Mouse (Mus musculus) intestine, embryonic 16.5 days (tissue): ENCODE results near the gene Cox5b. TPM values are rescaled to one million over a fixed set of nuclear protein-coding genes. Genes with fewer than 3 reads are reported as not detected.

Source experiments
- ATAC-seq: fragments of 200-750 bp; cut with Nextera tagmentation; 2 replicates; pipeline ENCODE4 v1.8.0; 2017; ENCODE audit warnings: moderate TSS enrichment, moderate library complexity
- H3K27ac ChIP-seq: fragments of 300-500 bp; sonication (generic); 2 replicates; pipeline ENCODE4 v1.5.1; 2014; ENCODE audit warnings: mild to moderate bottlenecking, low read length
- H3K27me3 ChIP-seq: fragments of 300-500 bp; sonication (generic); replicated peaks from 2 replicates; pipeline ENCODE4 v1.6.1; 2014; ENCODE audit warnings: low read length, control low read depth, mixed read lengths; ENCODE audit not compliant: control insufficient read depth, insufficient read depth
- H3K36me3 ChIP-seq: fragments of 300-500 bp; sonication (generic); 2 replicates; pipeline ENCODE4 v1.6.1; 2014; ENCODE audit warnings: low read length, control low read depth; ENCODE audit not compliant: control insufficient read depth, insufficient read depth
- H3K4me1 ChIP-seq: fragments of 300-500 bp; sonication (generic); 2 replicates; pipeline ENCODE4 v1.6.1; 2014; ENCODE audit warnings: low read length, control low read depth, mixed read lengths; ENCODE audit not compliant: control insufficient read depth, insufficient read depth
- H3K4me2 ChIP-seq: fragments of 300-500 bp; sonication (generic); 2 replicates; pipeline ENCODE4 v1.6.1; 2014; ENCODE audit warnings: low read depth, low read length, control low read depth
- H3K4me3 ChIP-seq: fragments of 300-500 bp; sonication (generic); 2 replicates; pipeline ENCODE4 v1.5.1; 2014; ENCODE audit warnings: mild to moderate bottlenecking, low read length
- H3K9ac ChIP-seq: fragments of 300-500 bp; sonication (generic); 2 replicates; pipeline ENCODE4 v1.6.1; 2014; ENCODE audit warnings: low read depth, low read length
- H3K9me3 ChIP-seq: fragments of 300-500 bp; sonication (generic); 2 replicates; pipeline ENCODE4 v1.6.1; 2016; ENCODE audit warnings: low read length, control low read depth; ENCODE audit not compliant: control insufficient read depth
- WGBS: fragments of 180-500 bp; shearing (Covaris S2); extraction: QIAGEN DNeasy Blood & Tissue Kit; methylation state at CpG from one replicate; pipeline ENCODE4 v1.1.7; 2014; 5-methylcytosine and 5-hydroxymethylcytosine counted together
- polyA plus RNA-seq: library from polyadenylated mRNA; unstranded; fragments of >200 nt; fragmentation: Nextera tagmentation; extraction: Ambion mirVana; gene quantifications from 2 replicates; pipeline ENCODE4 v1.2.1, GENCODE M21; 2015

Cox5b gene
- polyA plus RNA-seq, 1 experiment from 2014 or later, result 946 TPM

DNA sequence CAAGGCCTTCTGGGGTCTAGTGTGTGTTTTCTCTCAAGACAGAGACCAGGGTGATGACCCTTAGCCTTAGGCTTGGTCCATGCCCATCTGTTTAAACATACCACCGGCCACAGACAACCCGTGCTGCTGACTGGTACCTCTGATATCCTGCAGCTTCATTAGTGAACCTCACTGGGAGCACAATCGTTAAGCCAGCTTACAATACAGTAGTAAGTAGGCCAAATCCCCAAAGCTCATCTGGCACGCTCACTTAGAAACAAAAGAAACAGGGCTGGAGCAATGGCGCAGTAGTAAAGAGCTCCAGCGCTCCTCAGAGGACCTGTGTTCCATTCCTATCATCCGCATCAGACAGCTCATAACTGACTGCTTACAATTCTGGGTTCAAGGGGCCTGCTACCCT is 10.4 kb upstream of the Cox5b start:
- Histone ChIP-seq H3K36me3 (no peaks in the 10 kb centered on the region), H3K4me1 (no peaks in the 10 kb centered on the region), H3K4me2 (no peak overlapping the region), H3K27me3 (no peaks in the 10 kb centered on the region), H3K4me3 (no peak overlapping the region), H3K9ac (no peak overlapping the region), H3K27ac (no peak overlapping the region), H3K9me3 (no peaks in the 10 kb centered on the region)
- 80% methylated on average over 7 of the region's 7 CpGs for WGBS
- no peak for ATAC-seq

- H3K27ac ChIP-seq, result no peak within 1 kb of the TSS
Measured at GRCm38 (mm10) chr1:36682620-36683355, 8.5 kb upstream of the Cox5b start, which contains the start of gene Fam178b. Gene Fam178b, minus strand, starts transcription at chr1:36683183.

DNA sequence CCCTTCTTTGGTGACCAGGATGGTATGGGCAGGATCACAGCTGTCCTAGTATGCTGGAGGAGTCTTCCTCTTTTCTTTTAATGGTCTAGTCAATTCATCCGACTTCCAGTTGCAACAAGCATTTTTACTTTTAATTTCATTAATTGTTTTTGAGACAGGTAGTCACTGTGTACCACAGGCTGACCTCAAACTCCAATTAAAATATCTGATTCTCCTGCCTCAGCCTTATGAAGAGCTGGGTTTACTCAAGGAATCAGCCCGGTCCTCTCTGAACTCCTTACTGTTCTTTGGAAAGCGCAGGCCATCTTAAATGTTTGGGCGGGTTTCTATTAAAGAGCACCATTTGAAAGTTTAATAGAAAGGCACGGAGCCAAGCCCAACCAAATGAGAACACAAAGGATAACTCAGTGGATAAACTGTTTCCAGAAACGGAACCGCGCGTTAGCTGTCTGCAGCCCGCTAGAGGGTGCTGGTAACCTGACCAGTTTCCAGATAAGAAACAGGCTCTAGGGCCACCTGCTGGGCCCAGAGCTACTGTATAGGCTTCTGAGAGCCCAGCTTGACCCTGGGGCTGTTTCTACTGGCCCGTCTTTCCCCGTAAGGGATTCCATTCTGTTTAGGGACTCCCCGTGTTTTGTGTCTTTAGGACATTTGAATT is 7.3 kb upstream of the Cox5b start:
- Histone ChIP-seq H3K9me3 (no peaks in the 10 kb centered on the region), H3K9ac (no peak overlapping the region), H3K27ac (no peak overlapping the region), H3K4me3 (no peak overlapping the region), H3K4me1 (no peaks in the 10 kb centered on the region), H3K4me2 (no peak overlapping the region), H3K36me3 (no peaks in the 10 kb centered on the region), H3K27me3 (no peaks in the 10 kb centered on the region)
- peak; percentile 90 for ATAC-seq
- WGBS, result 9% methylated on average over 13 of the region's 13 CpGs

More at GRCm38 (mm10) chr1:36682620-36683355, 8.5 kb upstream of the Cox5b start, which contains the start of gene Fam178b:
- WGBS, result 91% methylated on average over 38 of the region's 39 CpGs
- no peak for ATAC-seq
- no peak within 1 kb of the TSS for H3K4me3 ChIP-seq
- no peaks in the 10 kb centered on the region for H3K27me3 ChIP-seq
- no peaks in the 10 kb centered on the region for H3K36me3 ChIP-seq
- no peak within 1 kb of the TSS for H3K4me2 ChIP-seq
- no peaks in the 10 kb centered on the region for H3K4me1 ChIP-seq
- no peaks in the 10 kb centered on the region for H3K9me3 ChIP-seq
- no peak within 1 kb of the TSS for H3K9ac ChIP-seq

GRCm38 (mm10) chr1:36690671-36691235 is 496 bp upstream of the Cox5b start:
- peak overlapping the region; percentile 82 for H3K4me3 ChIP-seq
- H3K27me3 ChIP-seq, result no peaks in the 10 kb centered on the region
- no peak overlapping the region for H3K27ac ChIP-seq
- 60% methylated on average over 11 of the region's 11 CpGs for WGBS
- ATAC-seq, result peak; percentile 24
- H3K9ac ChIP-seq, result peak overlapping the region; percentile 86
- peak overlapping the region; percentile 56 for H3K4me2 ChIP-seq
- H3K9me3 ChIP-seq, result no peaks in the 10 kb centered on the region
- no peaks in the 10 kb centered on the region for H3K4me1 ChIP-seq
- peaks cover 5% of the 10 kb centered on the region for H3K36me3 ChIP-seq

- Histone ChIP-seq H3K4me1 (no peaks in the 10 kb centered on the region), H3K9me3 (no peaks in the 10 kb centered on the region), H3K4me3 (no peak overlapping the region), H3K36me3 (peaks cover 8% of the 10 kb centered on the region), H3K9ac (no peak overlapping the region), H3K27me3 (no peaks in the 10 kb centered on the region), H3K4me2 (no peak overlapping the region), H3K27ac (no peak overlapping the region)
- 83% methylated on average over 6 of the region's 6 CpGs for WGBS
- ATAC-seq, result no peak
Measured at GRCm38 (mm10) chr1:36694871-36695270, 3.6 kb downstream of the Cox5b start.

GRCm38 (mm10) chr1:36696411-36696810 is 5.2 kb downstream of the Cox5b start:
- Histone ChIP-seq H3K4me1 (no peaks in the 10 kb centered on the region), H3K9me3 (no peaks in the 10 kb centered on the region), H3K27ac (no peak overlapping the region), H3K36me3 (peaks cover 14% of the 10 kb centered on the region), H3K4me3 (no peak overlapping the region), H3K4me2 (no peak overlapping the region), H3K9ac (no peak overlapping the region), H3K27me3 (no peaks in the 10 kb centered on the region)
- whole genome bisulfite sequencing, result 65% methylated on average over 6 of the region's 6 CpGs
- no peak for ATAC-seq

DNA sequence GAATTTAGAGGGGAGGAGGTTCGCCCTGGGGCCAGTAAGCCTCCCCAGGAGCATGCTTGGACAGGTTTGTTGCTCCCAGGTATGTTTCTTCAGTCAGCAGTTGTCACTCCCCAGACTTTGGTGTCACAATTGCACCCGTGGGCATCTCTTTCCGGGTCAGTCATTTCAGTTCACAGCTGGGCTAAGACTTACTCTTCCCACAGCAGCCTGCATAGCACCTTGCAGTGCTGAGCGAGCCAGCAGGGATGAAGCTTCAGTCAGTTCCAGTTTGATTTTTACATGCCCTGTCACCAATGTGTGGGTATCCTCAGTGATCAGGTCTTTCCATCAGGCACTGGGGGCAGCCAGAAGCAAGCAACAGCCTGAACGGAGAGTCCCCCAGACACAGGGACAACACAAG is 5.8 kb downstream of the Cox5b start:
- WGBS, result 74% methylated on average over 5 of the region's 5 CpGs
- Histone ChIP-seq H3K27ac (no peak overlapping the region), H3K36me3 (peaks cover 16% of the 10 kb centered on the region)

GRCm38 (mm10) chr1:36707166-36707565 is 15.9 kb downstream of the Cox5b start:
- Histone ChIP-seq H3K27me3 (no peaks in the 10 kb centered on the region), H3K4me1 (peaks cover 15% of the 10 kb centered on the region), H3K9ac (no peak overlapping the region), H3K4me2 (no peak overlapping the region), H3K9me3 (no peaks in the 10 kb centered on the region), H3K36me3 (peaks cover 20% of the 10 kb centered on the region; the same call in 1 of the 2 replicates), H3K4me3 (no peak overlapping the region), H3K27ac (no peak overlapping the region)
- WGBS, result 76% methylated on average over 2 of the region's 2 CpGs
- ATAC-seq, result no peak

More for the DNA sequence above, 5.8 kb downstream of the Cox5b start:
- Histone ChIP-seq H3K27me3 (no peaks in the 10 kb centered on the region), H3K4me3 (no peak overlapping the region), H3K4me2 (no peak overlapping the region), H3K9me3 (no peaks in the 10 kb centered on the region), H3K9ac (no peak overlapping the region), H3K4me1 (no peaks in the 10 kb centered on the region)
- ATAC-seq, result no peak

GRCm38 (mm10) chr1:36707797-36708196 is 16.5 kb downstream of the Cox5b start:
- H3K36me3 ChIP-seq, result peaks cover 15% of the 10 kb centered on the region; the same call in 1 of the 2 replicates
- H3K4me2 ChIP-seq, result no peak overlapping the region
- 70% methylated on average over 3 of the region's 3 CpGs for WGBS
- no peaks in the 10 kb centered on the region for H3K9me3 ChIP-seq
- H3K27ac ChIP-seq, result no peak overlapping the region
- no peak overlapping the region for H3K4me3 ChIP-seq
- ATAC-seq, result no peak
- H3K9ac ChIP-seq, result peak overlapping the region; percentile 97
- no peaks in the 10 kb centered on the region for H3K27me3 ChIP-seq
- peaks cover 15% of the 10 kb centered on the region for H3K4me1 ChIP-seq
